Mouse (Mus musculus): ENCODE measurements around the gene Ttll11. TPM values are rescaled to one million over a fixed set of nuclear protein-coding genes. Genes with fewer than 3 reads are reported as not detected.
A peak's percentile ranks its signal among the peaks of the same experiment; 100 is the strongest.

Gene Ttll11
- total RNA-seq (2012; rRNA removed): 0.16 and 0.31 TPM in 2 replicates

GRCm38 (mm10) chr2:35979644-35980021, at the start of gene Ttll11:
TSS of gene Ttll11 (minus strand) at chr2:35979913.
- peak within 1 kb of the TSS; percentile 84 for H3K9ac ChIP-seq (ENCODE audit: insufficient read depth, low read depth, low read length, poor library complexity, severe bottlenecking)
- H3K4me3 ChIP-seq (ENCODE audit: insufficient read depth in 1 of 2, low read depth in 1 of 2, low read length in 2 of 2, poor library complexity in 1 of 2, severe bottlenecking in 1 of 2): peak within 1 kb of the TSS; percentile 66 to 95
- TF ChIP-seq CHD2 (IDR thresholded peaks at IDR 0.05; ENCODE audit: low read depth, low read length): no peak
- TF ChIP-seq HCFC1 (IDR thresholded peaks at IDR 0.05; ENCODE audit: borderline replicate concordance, insufficient read depth, low read length): peak; percentile 87
- DNase-seq (ENCODE audit: low read depth, low spot score): peak; percentile 71
- H3K4me1 ChIP-seq (ENCODE audit: control insufficient read depth in 2 of 2, insufficient read depth in 2 of 2, low read length in 2 of 2, poor library complexity in 1 of 2): no peaks in the 10 kb centered on the region; a peak in 1 of 4 replicates
- H3K9me3 ChIP-seq (ENCODE audit: control insufficient read depth, insufficient read depth, low read depth, low read length): no peaks in the 10 kb centered on the region
- H3K27ac ChIP-seq (ENCODE audit: insufficient read depth, low read depth, low read length, poor library complexity, severe bottlenecking): no peak within 1 kb of the TSS
- H3K36me3 ChIP-seq (ENCODE audit: control insufficient read depth, insufficient read depth, low read length, poor library complexity, severe bottlenecking): no peaks in the 10 kb centered on the region
- in situ Hi-C loops (cut with MboI; ENCODE audit: low sequenced_read_pairs in 2 of 2, unreplicated experiment in 2 of 2): no loop called here

- Histone ChIP-seq H3K4me1 (ENCODE audit: control insufficient read depth in 2 of 2, insufficient read depth in 2 of 2, low read length in 2 of 2, poor library complexity in 1 of 2) (peaks cover 0 to 2% of the 10 kb centered on the region in 2 experiments; a peak in 2 of 4 replicates), H3K27ac (ENCODE audit: insufficient read depth, low read depth, low read length, poor library complexity, severe bottlenecking) (peak overlapping the region; percentile 41; the same call in 1 of the 2 replicates), H3K9me3 (ENCODE audit: control insufficient read depth, insufficient read depth, low read depth, low read length) (no peaks in the 10 kb centered on the region), H3K36me3 (ENCODE audit: control insufficient read depth, insufficient read depth, low read length, poor library complexity, severe bottlenecking) (no peaks in the 10 kb centered on the region), H3K9ac (ENCODE audit: insufficient read depth, low read depth, low read length, poor library complexity, severe bottlenecking) (no peak overlapping the region), H3K4me3 (ENCODE audit: insufficient read depth in 1 of 2, low read depth in 1 of 2, low read length in 2 of 2, poor library complexity in 1 of 2, severe bottlenecking in 1 of 2) (no peak overlapping the region)
- in situ Hi-C loops (cut with MboI; ENCODE audit: low sequenced_read_pairs in 2 of 2, unreplicated experiment in 2 of 2): loop anchor here in 1 of 2 experiments (10.0 kb wide), 1 partner anchor 192 kb away; no protein-coding TSS in a partner anchor
- no peak for TF ChIP-seq MAFK (IDR thresholded peaks at IDR 0.05; ENCODE audit: insufficient read depth, low read depth, low read length)
- TF ChIP-seq CHD2 (IDR thresholded peaks at IDR 0.05; ENCODE audit: low read depth, low read length): 0 out of 2 replicates have a peak, but pooled peaks have one; percentile 41
- DNase-seq (ENCODE audit: low read depth, low spot score): peak; percentile 78
These were observed 43.6 kb upstream of the Ttll11 start for GRCm38 (mm10) chr2:36023291-36023690.

GRCm38 (mm10) chr2:36021385-36022159, 41.9 kb upstream of the Ttll11 start:
- TF ChIP-seq HCFC1 (IDR thresholded peaks at IDR 0.05; ENCODE audit: borderline replicate concordance, insufficient read depth, low read length): 0 out of 2 replicates have a peak, but pooled peaks have one; percentile 20
- no peak for TF ChIP-seq MAFK (IDR thresholded peaks at IDR 0.05; ENCODE audit: insufficient read depth, low read depth, low read length)
- no peak overlapping the region for H3K9ac ChIP-seq (ENCODE audit: insufficient read depth, low read depth, low read length, poor library complexity, severe bottlenecking)
- in situ Hi-C loops (cut with MboI; ENCODE audit: low sequenced_read_pairs in 2 of 2, unreplicated experiment in 2 of 2): loop anchor here in 1 of 2 experiments (10.0 kb wide), 1 partner anchor 193 kb away; no protein-coding TSS in a partner anchor
- no peaks in the 10 kb centered on the region for H3K9me3 ChIP-seq (ENCODE audit: control insufficient read depth, insufficient read depth, low read depth, low read length)
- no peaks in the 10 kb centered on the region for H3K36me3 ChIP-seq (ENCODE audit: control insufficient read depth, insufficient read depth, low read length, poor library complexity, severe bottlenecking)
- no peak overlapping the region; a peak in 1 of 4 replicates for H3K4me3 ChIP-seq (ENCODE audit: insufficient read depth in 1 of 2, low read depth in 1 of 2, low read length in 2 of 2, poor library complexity in 1 of 2, severe bottlenecking in 1 of 2)
- peak; percentile 75 for DNase-seq (ENCODE audit: low read depth, low spot score)
- H3K4me1 ChIP-seq (ENCODE audit: control insufficient read depth in 2 of 2, insufficient read depth in 2 of 2, low read length in 2 of 2, poor library complexity in 1 of 2): peaks cover 0 to 2% of the 10 kb centered on the region in 2 experiments; a peak in 2 of 4 replicates
- no peak overlapping the region for H3K27ac ChIP-seq (ENCODE audit: insufficient read depth, low read depth, low read length, poor library complexity, severe bottlenecking)

DNA sequence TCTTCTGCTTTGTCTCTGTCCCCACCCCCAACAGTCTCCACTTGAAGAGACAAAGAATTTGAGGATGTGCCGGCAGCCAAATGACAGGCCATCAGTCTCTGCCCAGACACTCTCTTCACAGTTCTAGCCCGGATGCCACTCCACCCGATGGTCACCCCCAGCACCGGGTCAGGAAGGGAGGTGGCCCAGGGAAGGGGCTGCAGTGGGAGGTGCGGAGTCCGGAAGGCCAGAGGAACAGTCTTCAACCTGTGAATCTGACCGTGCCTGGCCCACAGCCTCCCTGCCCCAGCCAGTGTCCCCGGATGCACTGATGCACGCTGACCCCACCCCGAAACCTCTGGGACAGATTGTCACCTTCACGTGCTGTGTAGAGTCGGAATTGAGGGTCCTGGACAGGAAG, 33.3 kb upstream of the Ttll11 start:
- Histone ChIP-seq H3K4me1 (ENCODE audit: control insufficient read depth in 2 of 2, insufficient read depth in 2 of 2, low read length in 2 of 2, poor library complexity in 1 of 2) (no peaks in the 10 kb centered on the region), H3K27ac (ENCODE audit: insufficient read depth, low read depth, low read length, poor library complexity, severe bottlenecking) (no peak overlapping the region), H3K36me3 (ENCODE audit: control insufficient read depth, insufficient read depth, low read length, poor library complexity, severe bottlenecking) (no peaks in the 10 kb centered on the region), H3K4me3 (ENCODE audit: insufficient read depth in 1 of 2, low read depth in 1 of 2, low read length in 2 of 2, poor library complexity in 1 of 2, severe bottlenecking in 1 of 2) (no peak overlapping the region), H3K9me3 (ENCODE audit: control insufficient read depth, insufficient read depth, low read depth, low read length) (no peaks in the 10 kb centered on the region), H3K9ac (ENCODE audit: insufficient read depth, low read depth, low read length, poor library complexity, severe bottlenecking) (no peak overlapping the region)
- in situ Hi-C loops (cut with MboI; ENCODE audit: low sequenced_read_pairs in 2 of 2, unreplicated experiment in 2 of 2): no loop called here
- TF ChIP-seq MAFK (IDR thresholded peaks at IDR 0.05; ENCODE audit: insufficient read depth, low read depth, low read length) (no peak), ZC3H11A (IDR thresholded peaks at IDR 0.05; ENCODE audit: borderline replicate concordance, low read depth, low read length) (no peak), CHD2 (IDR thresholded peaks at IDR 0.05; ENCODE audit: low read depth, low read length) (no peak)
- DNase-seq (ENCODE audit: low read depth, low spot score): no peak

DNA sequence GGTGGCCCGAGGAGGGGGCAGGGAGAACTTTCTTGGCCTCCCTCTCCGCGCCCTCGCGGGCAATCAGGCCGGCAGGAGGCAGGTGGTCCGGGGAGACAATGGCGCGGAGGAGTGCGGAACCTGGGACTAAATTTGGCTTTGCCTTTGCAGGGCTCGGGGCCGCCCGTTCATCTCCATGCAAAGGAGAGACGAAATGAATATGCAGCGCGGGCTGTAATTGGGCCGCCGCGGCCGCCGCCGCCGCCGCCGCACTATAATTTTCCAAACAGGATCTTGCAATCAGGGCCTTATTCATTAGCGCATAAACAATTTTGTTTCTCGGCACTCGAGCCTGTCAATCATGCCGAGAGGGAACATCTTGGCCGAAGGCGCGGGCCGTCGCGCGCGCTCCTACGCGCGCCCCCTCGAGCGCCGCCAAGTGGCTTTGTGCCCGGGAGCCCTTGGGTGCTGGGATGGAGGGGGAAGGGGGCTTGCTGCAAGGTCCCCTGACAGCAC, 31.7 kb upstream of the Ttll11 start:
- Histone ChIP-seq H3K9me3 (ENCODE audit: control insufficient read depth, insufficient read depth, low read depth, low read length) (no peaks in the 10 kb centered on the region), H3K27ac (ENCODE audit: insufficient read depth, low read depth, low read length, poor library complexity, severe bottlenecking) (no peak overlapping the region), H3K4me1 (ENCODE audit: control insufficient read depth in 2 of 2, insufficient read depth in 2 of 2, low read length in 2 of 2, poor library complexity in 1 of 2) (no peaks in the 10 kb centered on the region), H3K36me3 (ENCODE audit: control insufficient read depth, insufficient read depth, low read length, poor library complexity, severe bottlenecking) (no peaks in the 10 kb centered on the region), H3K9ac (ENCODE audit: insufficient read depth, low read depth, low read length, poor library complexity, severe bottlenecking) (peak overlapping the region; percentile 25), H3K4me3 (ENCODE audit: insufficient read depth in 1 of 2, low read depth in 1 of 2, low read length in 2 of 2, poor library complexity in 1 of 2, severe bottlenecking in 1 of 2) (peak overlapping the region; percentile 46 to 71)
- no peak for TF ChIP-seq CHD2 (IDR thresholded peaks at IDR 0.05; ENCODE audit: low read depth, low read length)
- TF ChIP-seq HCFC1 (IDR thresholded peaks at IDR 0.05; ENCODE audit: borderline replicate concordance, insufficient read depth, low read length): no peak
- no peak for TF ChIP-seq ZC3H11A (IDR thresholded peaks at IDR 0.05; ENCODE audit: borderline replicate concordance, low read depth, low read length)
- TF ChIP-seq MAFK (IDR thresholded peaks at IDR 0.05; ENCODE audit: insufficient read depth, low read depth, low read length): no peak
- TF ChIP-seq ZNF384 (IDR thresholded peaks at IDR 0.05; ENCODE audit: low read depth, low read length): no peak
- DNase-seq (ENCODE audit: low read depth, low spot score): no peak
- in situ Hi-C loops (cut with MboI; ENCODE audit: low sequenced_read_pairs in 2 of 2, unreplicated experiment in 2 of 2): no loop called here
